Mouse (Mus musculus) liver, adult (tissue): ENCODE measurements around the gene Gm11397.
"Not testable (repeated sequence)": the region's sequence is repeated elsewhere in the genome, so short reads cannot be mapped to it uniquely, and the experiment has no call there.

ENCODE experiments used
- GATA4 ChIP-seq: IDR thresholded peaks from 2 replicates; pipeline ENCODE4 v1.6.1; 2014; ENCODE audit warnings: mild to moderate bottlenecking, low read length; ENCODE audit not compliant: insufficient replicate concordance

Gene Gm11397

DNA sequence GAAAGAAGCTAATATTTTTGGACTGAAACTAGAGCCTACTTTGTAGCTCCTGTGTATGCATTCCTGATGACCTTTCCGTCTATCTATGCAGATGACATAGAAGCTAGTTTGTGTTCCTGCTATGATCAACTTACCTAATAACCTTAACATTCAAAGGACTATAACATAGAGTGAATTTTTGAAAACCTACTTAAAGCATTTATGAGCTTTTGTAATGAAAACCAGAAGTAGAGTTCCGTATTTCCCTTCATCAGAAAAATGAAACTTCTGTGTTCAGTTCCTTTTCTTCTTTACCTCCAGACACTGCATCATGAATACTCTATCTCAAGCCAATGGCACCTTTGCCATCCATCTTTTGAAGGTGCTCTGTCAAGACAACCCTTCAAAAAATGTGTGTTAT is at the start of gene Gm11397:
Gene Gm11397, plus strand, starts transcription at position 301 of the 400 bp plus-strand sequence.
- TF ChIP-seq GATA4, result not testable (repeated sequence)
